Mouse (Mus musculus) embryonic facial prominence, embryonic 14.5 days (tissue): ENCODE data around the gene Ptgir. TPM values are rescaled to one million over a fixed set of nuclear protein-coding genes. Genes with fewer than 3 reads are reported as not detected.

Source experiments
- ATAC-seq: fragments of 200-750 bp; cut with Nextera tagmentation; 2 replicates; pipeline ENCODE4 v1.8.0; 2017; ENCODE audit warnings: low read depth, moderate number of reproducible peaks, moderate TSS enrichment
- DNase-seq: peaks from one replicate; pipeline ENCODE4 v3.0.0-alpha.2; 2015; ENCODE audit warnings: low spot score
- H3K27ac ChIP-seq: fragments of 300-500 bp; sonication (generic); replicated peaks from 2 replicates; pipeline ENCODE4 v1.5.1; 2014; ENCODE audit warnings: low read depth, mild to moderate bottlenecking, low read length, moderate library complexity
- H3K27me3 ChIP-seq: fragments of 300-500 bp; sonication (generic); replicated peaks from 2 replicates; pipeline ENCODE4 v1.6.1; 2014; ENCODE audit warnings: low read length; ENCODE audit not compliant: control insufficient read depth, insufficient read depth
- H3K36me3 ChIP-seq: fragments of 300-500 bp; sonication (generic); 2 replicates; pipeline ENCODE4 v1.6.1; 2014; ENCODE audit warnings: low read length, mixed read lengths; ENCODE audit not compliant: control insufficient read depth, insufficient read depth
- H3K4me1 ChIP-seq: fragments of 300-500 bp; sonication (generic); 2 replicates; pipeline ENCODE4 v1.6.1; 2014; ENCODE audit warnings: antibody characterized with exemption, low read length; ENCODE audit not compliant: control insufficient read depth, insufficient read depth
- H3K4me2 ChIP-seq: fragments of 300-500 bp; sonication (generic); 2 replicates; pipeline ENCODE4 v1.6.1; 2014; ENCODE audit warnings: low read depth, mild to moderate bottlenecking, low read length, moderate library complexity, mixed read lengths
- H3K4me3 ChIP-seq: fragments of 300-500 bp; sonication (generic); 2 replicates; pipeline ENCODE4 v1.5.1; 2014; ENCODE audit warnings: low read depth, mild to moderate bottlenecking, low read length
- H3K9ac ChIP-seq: fragments of 300-500 bp; sonication (generic); 2 replicates; pipeline ENCODE4 v1.6.1; 2014; ENCODE audit warnings: low read depth, mild to moderate bottlenecking, low read length, moderate library complexity, mixed read lengths
- H3K9me3 ChIP-seq: fragments of 300-500 bp; sonication (generic); 2 replicates; pipeline ENCODE4 v1.6.1; 2016; ENCODE audit warnings: low read length; ENCODE audit not compliant: control insufficient read depth
- WGBS: fragments of 180-500 bp; shearing (Covaris S2); extraction: QIAGEN DNeasy Blood & Tissue Kit; methylation state at CpG from one replicate; pipeline ENCODE4 v1.1.7; 2014; 5-methylcytosine and 5-hydroxymethylcytosine counted together
- polyA plus RNA-seq: library from polyadenylated mRNA; unstranded; fragments of >200 nt; fragmentation: Nextera tagmentation; extraction: Ambion mirVana; gene quantifications from 2 replicates; pipeline ENCODE4 v1.2.1, GENCODE M21; 2014

The Ptgir gene
- polyA plus RNA-seq, 1 experiment from 2014 or later = 1.9 TPM

DNA sequence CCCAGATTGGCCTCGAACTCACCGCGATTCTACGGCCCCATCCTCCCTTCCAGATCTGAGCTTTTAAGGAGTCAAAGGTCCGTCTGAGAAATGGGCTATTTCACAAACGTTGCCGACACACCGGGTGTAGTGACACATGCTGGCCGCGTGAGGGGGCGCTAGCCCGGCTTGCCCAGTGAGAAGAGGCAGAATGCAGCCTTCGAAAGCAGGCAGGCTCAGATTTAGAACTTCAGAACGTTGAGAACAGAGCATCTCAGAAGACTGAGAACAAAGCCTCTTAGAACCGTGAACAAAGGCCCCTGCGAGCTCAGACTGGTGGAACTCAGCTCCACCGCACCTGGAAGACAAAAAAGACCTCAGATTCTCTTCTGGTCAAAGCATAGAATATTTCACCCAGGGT lies 32.1 kb upstream of the Ptgir start:
- DNase-seq = peak; percentile 90
- WGBS = 4% methylated on average over 17 of the region's 17 CpGs
- no peaks in the 10 kb centered on the region for H3K9me3 ChIP-seq
- H3K4me3 ChIP-seq = peak overlapping the region; percentile 23
- H3K27ac ChIP-seq = peak overlapping the region; percentile 91
- 0 out of 2 replicates have a peak overlapping the region, but pooled peaks have one; percentile 11 for H3K9ac ChIP-seq
- H3K4me2 ChIP-seq = peak overlapping the region; percentile 43
- no peak for ATAC-seq
- peaks cover 34% of the 10 kb centered on the region for H3K36me3 ChIP-seq
- no peaks in the 10 kb centered on the region for H3K27me3 ChIP-seq
- H3K4me1 ChIP-seq = 0 out of 2 replicates have a peak, but pooled peaks cover 4% of the 10 kb centered on the region

DNA sequence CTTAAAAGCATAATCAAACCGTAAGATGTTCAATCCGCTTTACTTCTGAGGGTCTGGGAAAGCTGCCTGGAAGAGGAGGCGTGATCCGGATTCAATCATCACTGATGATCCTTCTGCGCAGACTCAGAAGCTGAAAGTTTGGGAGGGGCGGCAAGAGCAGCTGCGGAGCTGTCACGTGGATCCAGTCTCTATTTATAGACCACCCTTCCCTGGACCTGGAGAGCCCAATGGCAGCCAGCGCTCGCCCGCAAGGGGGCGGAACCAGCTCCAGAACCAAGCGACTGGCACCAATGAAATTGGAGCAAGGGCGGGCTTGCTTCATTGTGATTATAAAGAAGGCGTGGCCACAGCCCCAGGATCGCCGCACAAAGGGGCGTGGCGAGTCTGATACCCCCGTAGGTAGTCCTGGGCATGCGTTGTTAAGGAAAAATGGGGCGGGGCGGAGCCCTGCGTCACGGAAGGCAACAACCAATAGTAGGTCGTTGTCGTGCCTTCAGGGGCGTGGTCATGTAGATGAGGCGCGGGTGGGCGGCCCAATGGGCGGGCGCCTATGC lies 31.5 kb upstream of the Ptgir start:
- peaks cover 32% of the 10 kb centered on the region for H3K36me3 ChIP-seq
- ATAC-seq (peak; percentile 95), DNase-seq (peak; percentile 100)
- no peaks in the 10 kb centered on the region for H3K27me3 ChIP-seq
- H3K4me3 ChIP-seq = peak overlapping the region; percentile 82
- WGBS = 2% methylated on average over 19 of the region's 33 CpGs
- no peaks in the 10 kb centered on the region for H3K9me3 ChIP-seq
- 0 out of 2 replicates have a peak, but pooled peaks cover 4% of the 10 kb centered on the region for H3K4me1 ChIP-seq
- peak overlapping the region; percentile 91 for H3K27ac ChIP-seq
- peak overlapping the region; percentile 87 for H3K4me2 ChIP-seq
- peak overlapping the region; percentile 85; the same call in 1 of the 2 replicates for H3K9ac ChIP-seq

DNA sequence AGATGAGACGGTGACA lies 31.2 kb upstream of the Ptgir start, which contains the start of gene Dact3:
Gene Dact3 (plus strand): TSS at position 8 of the 16 bp plus-strand sequence.
- peaks cover 6% of the 10 kb centered on the region; the same call in 1 of the 2 replicates for H3K4me1 ChIP-seq
- DNase-seq (no peak), ATAC-seq (no peak)
- H3K9ac ChIP-seq = peak within 1 kb of the TSS; percentile 85
- H3K36me3 ChIP-seq = peaks cover 30% of the 10 kb centered on the region
- H3K27me3 ChIP-seq = no peaks in the 10 kb centered on the region
- no CpG with 5 or more reads among the region's 1 CpGs for WGBS
- no peaks in the 10 kb centered on the region for H3K9me3 ChIP-seq
- peak within 1 kb of the TSS; percentile 91 for H3K27ac ChIP-seq
- H3K4me2 ChIP-seq = peak within 1 kb of the TSS; percentile 87
- H3K4me3 ChIP-seq = peak within 1 kb of the TSS; percentile 82

DNA sequence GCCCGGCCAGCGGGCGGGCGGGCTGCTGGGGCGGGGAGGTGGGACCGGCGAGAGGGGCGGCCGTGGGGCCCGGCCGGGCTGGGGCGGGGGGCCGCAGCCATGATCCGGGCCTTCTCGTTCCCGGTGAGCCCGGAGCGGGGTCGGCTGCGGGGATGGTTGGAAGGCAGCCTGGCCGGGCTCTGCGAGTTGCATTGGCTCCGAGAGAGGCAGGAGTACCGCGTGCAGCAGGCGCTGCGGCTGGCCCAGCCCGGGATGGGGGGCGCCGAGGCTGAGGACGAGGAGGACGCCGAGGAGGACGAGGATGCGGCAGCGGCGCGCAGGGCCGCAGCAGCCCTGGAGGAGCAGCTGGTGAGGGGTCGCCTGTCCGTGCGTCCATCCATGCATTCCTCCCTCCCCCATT lies 31.0 kb upstream of the Ptgir start:
- Histone ChIP-seq H3K9ac (peak overlapping the region; percentile 85), H3K4me1 (peaks cover 8% of the 10 kb centered on the region; the same call in 1 of the 2 replicates), H3K4me3 (peak overlapping the region; percentile 82), H3K36me3 (peaks cover 27% of the 10 kb centered on the region), H3K27me3 (no peaks in the 10 kb centered on the region), H3K9me3 (no peaks in the 10 kb centered on the region), H3K4me2 (peak overlapping the region; percentile 87), H3K27ac (peak overlapping the region; percentile 85)
- DNase-seq = no peak
- ATAC-seq = peak; percentile 19
- 0% methylated on average over 3 of the region's 42 CpGs for WGBS

DNA sequence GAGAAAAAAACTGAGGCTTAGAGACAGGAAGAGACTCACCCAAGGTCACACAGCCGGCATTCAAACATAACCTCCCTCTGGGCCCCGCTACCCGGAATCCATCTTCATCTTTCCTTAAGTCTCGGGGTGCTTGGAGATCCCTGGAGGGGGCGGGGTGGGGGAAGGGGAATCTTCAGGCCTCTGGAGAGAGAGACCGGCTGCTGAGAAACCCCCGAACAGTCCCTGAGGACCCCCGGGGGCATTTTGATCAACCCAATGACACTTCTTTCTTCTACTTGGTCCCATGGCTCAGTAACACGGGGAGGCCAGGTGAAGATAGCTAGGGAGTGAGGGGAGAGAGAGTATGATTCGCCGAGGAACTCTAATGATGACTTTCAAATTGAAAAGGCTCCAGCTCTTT lies 30.3 kb upstream of the Ptgir start:
- H3K9me3 ChIP-seq = no peaks in the 10 kb centered on the region
- ATAC-seq (no peak), DNase-seq (no peak)
- H3K4me1 ChIP-seq = peaks cover 11% of the 10 kb centered on the region; the same call in 1 of the 2 replicates
- peak overlapping the region; percentile 87 for H3K4me2 ChIP-seq
- H3K27ac ChIP-seq = peak overlapping the region; percentile 85
- H3K27me3 ChIP-seq = no peaks in the 10 kb centered on the region
- peak overlapping the region; percentile 82 for H3K4me3 ChIP-seq
- H3K36me3 ChIP-seq = peaks cover 27% of the 10 kb centered on the region
- H3K9ac ChIP-seq = peak overlapping the region; percentile 85
- WGBS = 7% methylated on average over 11 of the region's 11 CpGs

DNA sequence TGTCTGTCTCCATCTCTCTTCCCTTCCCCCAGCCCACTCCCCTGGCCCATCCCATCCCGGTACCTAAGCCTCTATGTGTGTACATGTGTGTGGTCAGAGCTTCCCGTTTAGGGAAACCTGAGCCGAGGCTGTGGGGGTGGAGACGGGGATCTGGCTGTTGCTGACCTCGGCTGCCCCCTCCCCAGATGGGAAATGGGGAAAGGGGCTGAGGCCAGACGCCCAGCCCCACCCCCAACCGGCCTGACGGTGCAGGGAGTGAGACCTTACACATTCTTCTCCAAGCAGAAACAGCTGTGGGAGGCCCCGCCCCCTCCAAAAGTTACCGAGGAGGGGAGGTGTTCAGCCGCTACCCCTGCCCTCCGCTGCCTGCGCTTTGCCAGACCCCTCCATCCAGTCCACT lies 29.7 kb upstream of the Ptgir start:
- peak overlapping the region; percentile 85 for H3K27ac ChIP-seq
- peak overlapping the region; percentile 85 for H3K9ac ChIP-seq
- peak overlapping the region; percentile 87 for H3K4me2 ChIP-seq
- H3K27me3 ChIP-seq = no peaks in the 10 kb centered on the region
- WGBS = 4% methylated on average over 9 of the region's 13 CpGs
- no peaks in the 10 kb centered on the region for H3K9me3 ChIP-seq
- DNase-seq (peak; percentile 84), ATAC-seq (no peak)
- H3K4me1 ChIP-seq = peaks cover 11% of the 10 kb centered on the region; the same call in 1 of the 2 replicates
- H3K4me3 ChIP-seq = peak overlapping the region; percentile 82
- peaks cover 26% of the 10 kb centered on the region for H3K36me3 ChIP-seq

DNA sequence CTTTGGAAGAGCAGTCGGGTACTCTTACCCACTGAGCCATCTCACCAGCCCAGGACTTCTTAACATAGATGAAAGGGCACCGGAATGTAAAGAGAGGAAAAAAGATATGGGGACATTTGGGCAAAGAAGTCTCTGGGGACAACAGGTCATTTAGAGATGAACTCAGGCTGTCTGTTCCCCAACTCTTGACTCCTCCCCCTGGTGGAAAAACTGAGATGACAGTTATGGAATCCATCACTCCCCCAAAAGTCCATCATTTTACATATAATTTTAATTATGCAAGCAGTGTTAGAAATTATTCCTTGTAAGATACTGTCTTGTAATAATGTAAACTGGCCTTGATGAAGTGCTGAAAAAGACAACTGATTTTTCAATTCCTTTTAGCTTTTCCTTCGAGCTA lies 28.6 kb upstream of the Ptgir start:
- 84% methylated on average over 3 of the region's 3 CpGs for WGBS
- ATAC-seq (no peak), DNase-seq (no peak)
- Histone ChIP-seq H3K9me3 (no peaks in the 10 kb centered on the region), H3K9ac (no peak overlapping the region), H3K27ac (no peak overlapping the region), H3K27me3 (no peaks in the 10 kb centered on the region), H3K4me2 (0 out of 2 replicates have a peak overlapping the region, but pooled peaks have one; percentile 87), H3K4me1 (peaks cover 11% of the 10 kb centered on the region; the same call in 1 of the 2 replicates), H3K4me3 (no peak overlapping the region), H3K36me3 (peaks cover 31% of the 10 kb centered on the region)

DNA sequence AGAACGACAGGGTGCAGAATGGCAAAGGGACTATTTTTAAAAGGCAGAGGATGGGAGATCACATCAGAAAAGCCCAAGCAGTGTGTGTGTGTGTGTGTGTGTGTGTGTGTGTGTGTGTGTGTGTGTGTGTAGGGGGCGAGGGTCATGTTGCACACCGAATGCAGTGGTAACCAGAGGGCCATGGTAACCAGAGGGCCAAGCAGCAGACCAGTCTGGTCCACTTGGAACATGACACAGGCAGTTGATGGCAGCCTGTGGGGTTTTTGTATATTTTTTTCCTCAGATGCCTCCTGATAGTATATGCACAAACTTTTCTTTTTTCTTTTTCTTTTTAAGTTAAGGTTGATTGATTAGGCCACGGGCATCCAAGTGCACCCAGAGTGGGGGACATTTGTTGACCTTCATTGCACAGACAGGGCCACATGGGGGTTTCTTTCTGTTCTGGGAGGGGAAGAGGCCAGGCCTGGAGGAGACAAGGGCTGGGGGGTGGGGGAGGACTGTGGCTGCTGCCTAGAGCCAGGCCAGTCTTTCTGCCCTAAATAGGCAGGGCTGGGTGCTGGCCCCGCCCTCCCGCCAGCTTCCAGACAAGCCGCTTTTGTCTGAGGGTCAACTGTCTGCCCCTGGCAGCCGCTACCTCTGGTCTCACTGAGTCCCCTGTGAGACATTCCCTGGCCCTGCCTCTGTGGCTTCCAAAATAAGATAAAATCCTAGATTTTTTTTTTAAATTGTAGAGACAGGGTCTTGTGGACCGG lies 26.3 kb upstream of the Ptgir start:
- H3K9ac ChIP-seq = no peak overlapping the region
- H3K27me3 ChIP-seq = no peaks in the 10 kb centered on the region
- H3K4me1 ChIP-seq = peaks cover 11% of the 10 kb centered on the region; the same call in 1 of the 2 replicates
- DNase-seq (peak; percentile 87), ATAC-seq (peak; percentile 28; the same call in 1 of the 2 replicates)
- no peaks in the 10 kb centered on the region for H3K9me3 ChIP-seq
- H3K27ac ChIP-seq = peak overlapping the region; percentile 59
- 24% methylated on average over 8 of the region's 9 CpGs for WGBS
- H3K4me3 ChIP-seq = no peak overlapping the region
- peaks cover 50% of the 10 kb centered on the region for H3K36me3 ChIP-seq
- 0 out of 2 replicates have a peak overlapping the region, but pooled peaks have one; percentile 4 for H3K4me2 ChIP-seq
